Mouse (Mus musculus): Measurements from ENCODE around the gene Umps. TPM values are rescaled to one million over a fixed set of nuclear protein-coding genes. Genes with fewer than 3 reads are reported as not detected.

Gene Umps
- total RNA-seq, 2 experiments from 2014 or later: 69.3 to 129 TPM

DNA sequence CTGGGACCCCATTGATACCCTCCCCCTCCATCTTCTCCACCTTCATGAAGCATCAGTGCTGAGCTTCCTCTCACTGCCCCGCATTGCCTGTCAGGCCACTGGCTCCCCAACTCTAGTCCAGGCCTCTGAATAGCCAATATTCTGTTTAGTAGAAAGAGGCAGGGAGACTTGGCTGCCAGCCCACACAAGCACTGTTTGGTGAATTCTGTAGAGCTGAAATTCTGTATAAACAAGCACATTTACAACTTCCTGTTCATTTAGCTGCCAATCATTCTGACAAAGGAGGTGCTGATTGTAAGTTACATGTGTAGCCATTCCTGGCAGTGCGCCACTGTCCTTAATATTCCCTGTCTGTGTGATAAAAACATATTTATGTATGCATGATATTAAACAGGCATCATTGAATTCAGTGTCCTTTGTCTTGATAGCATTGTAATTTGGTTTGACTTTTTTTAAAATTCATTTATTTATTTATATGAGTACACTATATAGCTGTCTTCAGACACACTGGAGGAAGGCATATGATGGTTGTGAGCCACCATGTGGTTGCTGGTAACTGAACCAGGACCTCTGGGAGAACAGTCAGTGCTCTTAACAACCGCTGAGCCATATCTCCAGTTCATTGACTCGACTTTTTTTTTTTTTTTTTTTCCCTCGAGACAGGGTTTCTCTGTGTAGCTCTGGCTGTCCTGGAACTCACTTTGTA lies 32.0 kb downstream of the Umps start:
- no peak for ATAC-seq (replicated peaks; ENCODE audit: poor library complexity, severe bottlenecking)

DNA sequence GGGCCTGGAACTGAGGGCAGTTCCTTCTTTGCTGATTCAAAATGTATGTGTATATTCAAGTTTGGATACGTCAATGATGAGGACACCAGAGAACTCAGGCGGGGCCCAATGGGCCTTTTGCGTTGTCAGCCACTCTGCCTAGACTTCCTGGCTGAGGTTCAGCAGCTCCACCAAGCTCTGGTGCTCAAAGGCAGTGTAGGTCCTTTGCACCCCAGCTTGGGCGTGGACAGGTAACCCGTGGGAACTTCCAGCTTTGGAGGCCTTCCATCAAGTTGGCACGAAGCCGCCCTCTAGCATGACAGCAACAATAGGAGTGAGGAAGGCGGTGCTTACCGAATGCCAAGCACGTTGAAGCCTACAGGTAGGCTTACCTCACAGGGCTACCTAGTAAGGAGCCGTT lies 33.4 kb downstream of the Umps start:
- ATAC-seq (replicated peaks; ENCODE audit: poor library complexity, severe bottlenecking): no peak

DNA sequence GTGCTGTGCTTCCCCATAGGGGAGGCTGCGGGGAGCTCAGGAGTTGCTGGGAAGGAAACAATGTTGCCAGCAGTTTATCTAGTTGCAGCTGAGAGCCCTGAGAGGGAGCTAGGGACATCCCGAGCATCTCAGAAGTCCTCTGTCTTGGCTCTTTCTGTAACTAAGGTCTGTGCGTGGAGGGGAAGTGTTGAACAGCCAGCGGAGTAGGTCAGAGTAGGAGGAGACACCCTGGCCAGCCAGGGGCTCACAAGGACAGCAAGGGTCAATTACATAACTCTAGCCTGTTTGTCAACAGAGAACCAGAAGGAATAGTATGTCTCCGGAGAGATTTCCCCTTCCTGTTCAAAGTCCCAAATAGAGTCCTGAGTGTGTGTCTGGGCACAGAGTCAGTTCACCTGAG lies 34.7 kb downstream of the Umps start:
- ATAC-seq (replicated peaks; ENCODE audit: poor library complexity, severe bottlenecking): peak; percentile 40

DNA sequence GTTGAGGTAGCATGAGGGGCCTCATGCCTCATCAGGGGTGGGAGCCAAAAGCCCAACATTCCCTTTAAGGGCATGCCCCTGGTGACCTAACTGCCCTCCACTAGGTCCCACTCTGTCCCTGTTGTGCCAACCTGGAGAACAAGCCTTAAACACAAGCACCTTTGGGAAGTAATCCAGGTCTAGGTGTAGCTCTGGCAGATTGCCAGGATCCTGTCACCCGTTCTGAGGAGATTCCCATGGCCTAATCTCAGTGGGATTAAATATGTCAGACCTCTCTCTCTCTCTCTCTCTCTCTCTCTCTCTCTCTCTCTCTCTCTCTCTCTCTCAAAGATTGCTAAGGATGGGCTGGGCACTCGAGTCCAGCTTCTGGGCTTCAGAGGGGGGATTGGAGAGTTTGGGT lies 35.2 kb downstream of the Umps start:
- no peak for ATAC-seq (replicated peaks; ENCODE audit: poor library complexity, severe bottlenecking)

DNA sequence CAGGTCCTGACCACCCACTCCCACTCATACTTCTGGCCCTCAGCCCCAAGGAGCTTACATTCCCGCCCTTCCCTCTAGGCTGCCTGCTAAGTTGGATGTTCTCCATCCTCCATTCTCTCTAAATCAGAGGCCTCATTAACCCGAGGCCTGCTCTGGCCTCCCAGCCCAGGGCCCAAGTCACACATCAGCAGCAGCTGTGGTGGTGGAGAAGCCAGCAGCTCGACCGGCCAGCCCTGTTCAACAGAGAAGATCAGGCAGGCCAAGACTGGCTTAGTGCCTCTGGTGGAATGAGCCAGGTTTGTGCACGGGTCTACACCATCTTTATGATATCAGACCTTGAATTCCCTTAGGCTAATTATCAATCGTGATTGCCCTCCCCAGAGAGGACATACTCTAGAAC lies 36.1 kb downstream of the Umps start:
- no peak for ATAC-seq (replicated peaks; ENCODE audit: poor library complexity, severe bottlenecking)

DNA sequence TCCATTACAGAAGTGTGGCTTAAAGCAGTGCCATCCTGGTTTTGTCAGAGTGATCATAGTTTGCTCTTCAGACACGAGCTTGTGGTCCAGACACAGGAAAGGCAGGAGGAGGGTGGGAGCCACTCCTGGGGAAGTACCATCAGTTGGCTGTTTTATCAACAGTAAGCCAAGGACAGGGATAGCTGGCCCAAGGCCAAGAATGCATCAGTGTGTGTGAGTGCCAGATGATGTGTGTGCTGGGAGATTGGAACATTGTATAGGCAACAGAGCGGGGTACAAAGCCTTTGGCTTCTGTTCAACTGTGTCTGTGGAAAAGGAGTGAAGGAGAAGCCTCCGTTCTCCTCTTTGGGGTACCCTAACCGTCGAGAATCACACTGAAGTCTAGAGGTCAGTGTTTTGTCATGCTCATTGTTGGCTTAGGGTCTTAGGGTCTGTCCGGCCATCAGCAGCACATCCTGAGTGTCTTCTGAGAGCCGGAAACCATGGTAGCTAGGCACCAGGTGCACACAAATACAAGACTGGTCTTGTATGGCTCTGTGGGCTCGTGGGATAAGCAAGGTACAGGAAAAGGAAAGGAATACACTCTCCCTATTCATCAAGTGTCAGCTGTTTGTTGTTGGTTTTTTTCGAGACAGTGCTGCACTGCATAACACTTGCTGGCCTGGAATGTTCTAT lies 37.9 kb downstream of the Umps start:
- ATAC-seq (replicated peaks; ENCODE audit: poor library complexity, severe bottlenecking): no peak

DNA sequence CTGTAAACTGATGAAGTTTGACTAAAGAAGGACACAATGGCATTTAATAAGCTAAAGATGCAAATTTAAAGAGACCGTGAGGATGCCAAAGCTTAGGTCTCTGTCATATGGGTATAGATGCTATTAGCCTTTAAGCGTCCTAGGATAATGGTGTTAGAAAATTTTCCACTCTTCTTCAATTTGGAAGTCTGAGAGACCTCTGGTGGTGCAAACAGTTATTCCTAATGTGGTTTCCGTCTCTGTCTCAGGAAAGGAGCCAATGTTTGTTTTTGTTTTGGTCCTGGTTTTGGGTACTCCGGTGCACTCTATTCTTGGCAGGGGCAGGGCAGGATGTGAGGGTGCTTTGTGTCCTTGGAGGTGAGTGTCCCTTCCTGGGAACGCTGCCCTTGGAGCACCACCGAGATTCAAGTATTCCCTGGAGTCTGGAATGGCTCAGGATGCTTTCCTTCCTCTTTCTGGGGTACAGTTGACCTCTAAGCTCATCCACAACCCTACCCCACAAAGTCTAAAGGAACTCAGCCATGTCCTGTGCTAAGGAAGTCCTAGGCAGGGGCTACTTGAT lies 39.5 kb downstream of the Umps start:
- no peak for ATAC-seq (replicated peaks; ENCODE audit: poor library complexity, severe bottlenecking)

DNA sequence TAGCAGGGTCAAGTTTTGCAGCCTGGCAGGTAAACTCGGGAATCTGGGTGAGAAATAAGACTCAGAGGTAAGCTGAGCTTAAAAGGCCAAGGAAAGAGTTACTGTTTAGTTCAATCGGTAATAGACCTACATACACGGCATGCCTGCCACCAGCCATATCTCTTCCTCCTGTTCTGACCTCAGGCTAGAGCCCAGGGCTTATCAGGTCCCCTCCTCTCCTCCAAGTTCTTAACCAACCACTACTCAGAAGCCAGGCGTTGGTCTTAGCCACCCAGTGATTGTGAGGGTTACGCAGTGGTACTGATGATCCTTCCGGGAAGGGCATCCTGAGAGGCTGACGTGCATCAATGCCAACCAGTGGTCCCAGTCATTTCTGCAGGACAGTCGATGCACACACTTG lies 43.1 kb downstream of the Umps start:
- no peak for ATAC-seq (replicated peaks; ENCODE audit: poor library complexity, severe bottlenecking)

DNA sequence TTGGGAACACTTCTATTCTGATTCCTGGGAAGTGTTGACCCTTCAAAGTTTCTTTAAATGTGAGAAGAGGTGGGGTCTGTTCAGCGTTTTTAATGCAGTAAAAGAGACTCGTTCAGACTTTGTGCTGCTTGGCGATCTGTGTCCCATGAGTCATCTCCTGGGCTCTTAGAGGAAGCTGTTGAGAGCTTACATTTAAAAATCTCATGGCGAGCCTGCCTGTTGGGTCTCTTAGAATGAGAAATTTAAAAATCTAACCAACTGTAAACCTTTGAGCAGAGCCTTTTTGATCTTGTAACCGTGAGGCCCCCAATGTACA lies 43.9 kb downstream of the Umps start:
- no peak for ATAC-seq (replicated peaks; ENCODE audit: poor library complexity, severe bottlenecking)

DNA sequence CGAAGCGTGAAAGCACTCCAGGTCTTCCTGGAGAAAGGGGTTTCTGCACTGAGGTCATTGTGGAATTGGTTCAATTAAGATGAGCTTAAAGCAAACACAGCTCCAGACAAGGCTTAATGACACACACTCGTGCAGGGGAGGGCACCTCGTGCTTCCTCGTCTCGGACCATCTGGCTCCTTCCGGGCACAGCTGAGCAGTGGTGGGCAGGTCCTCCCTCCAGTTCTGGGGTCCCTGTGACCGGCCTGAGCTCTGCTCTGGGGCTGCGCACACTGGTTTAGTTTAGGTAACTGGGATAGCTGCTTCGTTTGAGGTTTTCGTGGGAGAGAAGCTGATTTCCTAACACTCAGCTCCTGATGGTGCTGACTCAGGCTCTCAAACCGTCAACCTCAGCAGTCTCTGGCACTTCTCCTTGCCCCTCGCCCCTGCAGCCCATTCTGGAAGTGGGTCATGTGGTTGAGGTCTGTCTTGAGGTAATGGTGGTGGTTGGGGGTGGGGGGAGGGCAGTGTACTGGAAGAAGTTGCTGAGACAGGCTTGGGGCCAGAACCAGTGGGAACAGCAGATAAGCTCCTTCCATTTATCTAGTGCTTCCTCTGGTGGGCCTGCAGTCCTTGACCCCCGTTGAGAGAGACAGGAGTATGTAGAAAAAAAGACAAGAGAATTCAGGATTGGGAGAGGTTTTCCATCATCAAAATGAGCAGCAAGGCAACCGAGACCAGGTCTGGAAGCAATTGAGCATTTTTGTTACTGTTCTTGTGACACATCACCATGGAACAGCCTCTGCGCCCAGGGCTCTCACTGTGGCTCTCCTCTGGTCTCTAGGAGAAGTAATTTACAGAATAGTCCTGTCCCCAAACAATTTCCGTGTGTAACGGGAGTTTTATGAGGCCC lies 44.5 kb downstream of the Umps start:
- ATAC-seq (replicated peaks; ENCODE audit: poor library complexity, severe bottlenecking): peak; percentile 83

DNA sequence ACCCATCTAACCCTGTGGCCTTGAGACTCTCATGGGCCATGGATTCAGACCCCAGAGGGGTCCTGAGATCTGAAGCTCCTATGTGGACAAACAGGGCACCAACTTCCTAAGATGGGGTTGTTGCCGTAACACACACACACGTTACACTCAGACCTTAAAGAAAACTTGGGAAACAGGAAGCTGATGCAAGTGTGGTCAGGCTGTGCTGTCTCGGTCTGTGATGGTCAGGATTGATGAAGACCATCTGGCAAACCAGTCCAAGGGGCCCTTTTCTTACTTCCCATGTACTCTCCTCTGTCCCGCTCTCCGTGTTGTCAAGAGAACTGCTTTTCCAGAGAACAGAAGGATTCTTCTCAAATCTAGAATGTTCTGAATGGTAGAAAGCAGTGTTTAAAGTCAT lies 45.3 kb downstream of the Umps start:
- peak; percentile 68 for ATAC-seq (replicated peaks; ENCODE audit: poor library complexity, severe bottlenecking)

DNA sequence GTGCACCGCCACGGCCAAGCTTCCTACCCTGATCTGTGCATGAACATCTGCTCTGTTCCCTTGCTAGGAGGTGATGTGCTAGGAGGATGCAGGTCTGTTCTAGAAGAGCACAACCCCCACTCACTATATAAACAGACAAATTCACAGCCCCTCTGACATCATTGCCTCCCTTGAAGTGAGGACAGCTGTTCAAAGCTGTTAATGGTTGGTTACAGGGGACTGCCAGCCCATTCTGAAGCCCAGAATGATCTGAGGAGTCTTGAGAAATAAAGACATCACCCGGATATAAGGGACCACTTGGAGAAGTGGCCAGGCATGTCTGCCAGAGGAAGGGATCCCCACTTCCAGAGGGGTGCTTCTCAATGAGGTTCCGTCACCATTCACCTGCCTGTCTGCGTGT lies 48.9 kb downstream of the Umps start:
- no peak for ATAC-seq (replicated peaks; ENCODE audit: poor library complexity, severe bottlenecking)

DNA sequence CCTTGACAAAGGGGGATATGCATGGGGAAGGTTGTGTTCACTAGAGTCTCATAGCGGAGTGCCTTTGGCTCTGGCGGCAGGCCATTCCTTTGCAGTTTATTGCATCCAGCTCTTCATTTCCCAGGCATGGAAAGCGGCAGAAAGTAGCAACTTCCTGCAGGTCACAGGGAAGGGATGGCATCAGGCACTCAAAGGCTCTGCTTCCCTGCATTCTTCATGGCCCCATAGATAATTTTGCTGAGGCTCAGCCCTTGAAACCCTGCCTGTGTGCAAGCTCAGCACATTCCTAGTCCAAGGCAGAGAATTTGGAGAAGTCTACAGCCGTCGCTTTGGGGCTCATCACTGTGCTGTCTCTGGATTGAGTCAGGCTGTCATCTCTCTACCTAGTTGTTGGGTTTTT lies 49.4 kb downstream of the Umps start:
- ATAC-seq (replicated peaks; ENCODE audit: poor library complexity, severe bottlenecking): no peak

DNA sequence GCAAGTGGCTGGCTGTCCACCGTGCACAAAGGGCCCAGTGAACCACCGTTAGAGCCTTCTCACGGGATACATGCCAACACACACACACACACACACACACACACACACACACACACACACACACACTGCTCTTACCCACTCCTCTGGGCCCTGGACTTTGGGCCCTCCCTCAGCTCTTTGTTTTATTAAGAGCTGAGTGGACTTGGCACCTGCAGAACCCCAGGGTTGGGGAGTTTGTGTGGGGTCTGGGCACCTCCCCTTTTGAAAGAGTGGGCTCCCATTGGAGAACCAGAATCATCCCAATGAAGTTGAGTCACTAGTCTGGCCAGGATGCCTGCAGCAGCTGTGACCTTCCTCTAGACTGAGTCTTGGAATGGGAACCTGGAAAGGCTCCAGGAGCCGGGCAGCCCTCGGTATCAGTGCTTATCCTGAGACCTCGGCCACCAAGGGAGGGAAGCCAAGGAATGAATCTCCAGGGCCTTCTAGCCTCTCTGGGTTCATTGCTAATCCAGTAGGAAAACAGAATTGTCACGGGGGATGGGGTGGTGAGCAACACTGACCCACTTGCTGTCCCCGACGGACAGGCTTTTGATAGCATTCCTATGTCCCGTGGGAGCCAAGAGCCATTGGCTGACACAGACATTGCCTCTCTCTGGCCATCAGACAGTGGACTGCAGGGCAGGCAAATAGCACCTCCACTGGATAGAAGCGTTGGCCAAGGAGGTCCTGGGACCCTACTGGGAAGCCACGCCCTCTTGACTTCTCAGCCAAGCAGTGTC lies 50.2 kb downstream of the Umps start:
- ATAC-seq (replicated peaks; ENCODE audit: poor library complexity, severe bottlenecking): no peak

DNA sequence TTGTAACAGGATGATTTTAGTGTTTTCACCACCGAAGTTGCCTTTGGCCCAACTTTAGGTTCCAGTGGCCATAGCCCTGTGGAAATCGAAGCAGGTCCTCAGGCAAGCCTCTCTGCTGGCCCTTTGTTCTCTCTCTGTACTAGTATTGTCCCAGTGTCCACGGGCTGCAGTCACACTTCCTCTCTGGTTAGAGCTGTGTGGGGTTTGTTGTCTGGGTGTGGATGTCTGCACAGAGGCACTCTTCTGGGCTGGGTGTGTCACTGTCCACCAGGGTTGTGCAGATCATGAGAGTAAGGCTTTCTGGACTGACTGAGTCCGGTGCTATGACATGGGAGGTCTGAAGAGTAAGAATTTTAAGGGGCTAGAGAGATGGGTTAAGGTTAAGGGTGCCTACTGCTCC lies 51.8 kb downstream of the Umps start:
- ATAC-seq (replicated peaks; ENCODE audit: poor library complexity, severe bottlenecking): peak; percentile 87

DNA sequence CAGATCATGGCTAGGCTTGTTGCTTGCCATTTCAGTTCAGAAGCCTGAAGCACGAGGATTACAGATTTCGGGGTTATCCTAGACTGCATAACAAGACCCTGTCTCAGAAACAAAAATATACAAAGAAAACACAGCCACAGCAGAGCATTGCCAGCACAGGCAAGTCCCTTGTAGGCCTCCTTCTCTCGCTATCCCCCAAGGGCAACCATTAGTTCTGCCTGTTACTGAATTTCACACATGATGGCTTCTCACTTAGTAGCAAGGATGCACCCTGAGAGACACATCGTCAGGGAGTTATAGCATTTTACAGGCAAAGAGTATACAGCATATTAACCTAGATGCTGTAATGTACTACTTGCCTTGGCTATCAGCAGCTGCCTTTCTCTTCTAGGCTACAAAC lies 58.6 kb downstream of the Umps start:
- no peak for ATAC-seq (replicated peaks; ENCODE audit: poor library complexity, severe bottlenecking)
